Mouse (Mus musculus): ENCODE data around the gene Itgav.

DNA sequence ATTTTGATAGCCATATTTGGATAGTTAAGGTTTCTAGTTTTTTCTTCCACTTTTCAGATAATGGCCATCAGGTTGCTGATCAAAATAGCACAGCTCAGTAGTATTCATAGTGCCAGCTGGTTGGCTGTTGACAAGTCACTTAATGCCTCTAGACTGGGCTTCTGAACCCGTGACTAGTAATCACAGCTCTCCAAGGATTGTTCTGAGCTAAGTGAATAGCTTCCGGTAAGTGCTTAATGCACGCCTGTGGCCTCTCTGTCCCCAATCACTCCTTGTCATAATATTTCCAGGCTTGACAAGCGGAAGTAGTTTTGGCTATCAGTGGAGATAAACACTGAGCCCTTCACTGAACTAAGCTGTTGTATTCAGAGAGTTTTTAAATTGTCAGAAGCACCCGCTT lies 35.5 kb downstream of the Itgav start:
- no peak for TF ChIP-seq CTCF (IDR thresholded peaks at IDR 0.05; ENCODE audit: insufficient read depth, low read depth, low read length)
- TF ChIP-seq POLR2A (IDR thresholded peaks at IDR 0.05; ENCODE audit: insufficient read depth, low read depth, low read length), result no peak

Data from olfactory bulb, adult 2 months (tissue).